16 mouse cellular contexts compared by ENCODE assay signal in genomic region chrX:35994226-35994625, GRCm38 (mm10).
"Had no signal": no experiment of that assay in that cellular context is flagged by ENCODE, and none has a peak within 500 bp of the region (broad histone marks: within the 10 kb centered on the region; RNA-seq: fewer than 3 reads in every experiment).

No protein-coding gene starts in this region.

- H3K4me3 ChIP-seq: neural tube, embryonic 13.5 days; neural tube, embryonic 15.5 days; stomach, embryonic 15.5 days had no signal

- H3K36me3 ChIP-seq: neural tube, embryonic 13.5 days; neural tube, embryonic 15.5 days; stomach, embryonic 15.5 days had no signal

- H3K27me3 ChIP-seq: neural tube, embryonic 13.5 days; neural tube, embryonic 15.5 days; stomach, embryonic 15.5 days had no signal

- H3K9ac ChIP-seq: neural tube, embryonic 13.5 days; neural tube, embryonic 15.5 days; stomach, embryonic 15.5 days had no signal

- DNase-seq: retina, postnatal 1 day; right cerebral cortex, adult 18-20 months; right cerebral cortex, postnatal 14 days; right cerebral cortex, postnatal 25 days; right cerebral cortex, postnatal 4 days; spleen, adult 18-20 months; thymus, adult 18-20 months; thymus, adult 2 months; thymus, postnatal 14 days; thymus, postnatal 25 days; thymus, postnatal 36 days; thymus, postnatal 4 days had no signal

- H3K27ac ChIP-seq: neural tube, embryonic 13.5 days; neural tube, embryonic 15.5 days; stomach, embryonic 15.5 days; stomach, postnatal 0 days had no signal

- H3K4me1 ChIP-seq: neural tube, embryonic 13.5 days; neural tube, embryonic 15.5 days; stomach, embryonic 15.5 days had no signal
